Mouse (Mus musculus): ENCODE data around the gene Gjc2. TPM values are rescaled to one million over a fixed set of nuclear protein-coding genes. Genes with fewer than 3 reads are reported as not detected.

Gjc2 gene
- total and polyA plus RNA-seq, 2 experiments from 2014 or later, result 0.31 to 0.76 TPM

- DNase-seq (no peak), ATAC-seq (no peak)
- no peak overlapping the region for H3K27ac ChIP-seq (ENCODE audit: low read depth, low read length)
- H3K4me1 ChIP-seq (ENCODE audit: insufficient read depth), result no peaks in the 10 kb centered on the region
- TF ChIP-seq CTCF (IDR thresholded peaks at IDR 0.05; ENCODE audit: low read depth), result no peak
- no peak overlapping the region for H3K9ac ChIP-seq
- H3K36me3 ChIP-seq (ENCODE audit: insufficient read depth), result no peaks in the 10 kb centered on the region
- H3K4me2 ChIP-seq (ENCODE audit: low read depth), result no peak overlapping the region
- peaks cover 15% of the 10 kb centered on the region for H3K27me3 ChIP-seq (ENCODE audit: insufficient read depth, low read length)
- no peak overlapping the region for H3K4me3 ChIP-seq (ENCODE audit: low read depth, low read length)
- WGBS, result 69% methylated on average over 4 of the region's 4 CpGs
- no peaks in the 10 kb centered on the region for H3K9me3 ChIP-seq (ENCODE audit: low read length)
Observed at GRCm38 (mm10) chr11:59170549-59170948, 12.5 kb downstream of the Gjc2 start.

GRCm38 (mm10) chr11:59169807-59170206 lies 13.2 kb downstream of the Gjc2 start:
- Histone ChIP-seq H3K27me3 (ENCODE audit: insufficient read depth, low read length) (peaks cover 7% of the 10 kb centered on the region), H3K36me3 (ENCODE audit: insufficient read depth) (no peaks in the 10 kb centered on the region), H3K4me1 (ENCODE audit: insufficient read depth) (no peaks in the 10 kb centered on the region), H3K9me3 (ENCODE audit: low read length) (no peaks in the 10 kb centered on the region), H3K4me3 (ENCODE audit: low read depth, low read length) (no peak overlapping the region), H3K9ac (no peak overlapping the region), H3K4me2 (ENCODE audit: low read depth) (no peak overlapping the region), H3K27ac (ENCODE audit: low read depth, low read length) (no peak overlapping the region)
- WGBS, result 79% methylated on average over 3 of the region's 3 CpGs
- ATAC-seq, result no peak
- TF ChIP-seq CTCF (IDR thresholded peaks at IDR 0.05; ENCODE audit: low read depth), result no peak
- DNase-seq, result no peak

- H3K4me2 ChIP-seq (ENCODE audit: low read depth), result no peak overlapping the region
- 39% methylated on average over 2 of the region's 2 CpGs for WGBS
Observed at GRCm38 (mm10) chr11:59165616-59166241, 17.3 kb downstream of the Gjc2 start.

GRCm38 (mm10) chr11:59164384-59164783 lies 18.6 kb downstream of the Gjc2 start:
- DNase-seq (no peak), ATAC-seq (no peak)
- WGBS, result 88% methylated on average over 9 of the region's 9 CpGs
- Histone ChIP-seq H3K27me3 (ENCODE audit: insufficient read depth, low read length) (no peaks in the 10 kb centered on the region), H3K4me1 (ENCODE audit: insufficient read depth) (peaks cover 16% of the 10 kb centered on the region), H3K9me3 (ENCODE audit: low read length) (no peaks in the 10 kb centered on the region), H3K27ac (ENCODE audit: low read depth, low read length) (no peak overlapping the region), H3K36me3 (ENCODE audit: insufficient read depth) (no peaks in the 10 kb centered on the region), H3K4me2 (ENCODE audit: low read depth) (peak overlapping the region; percentile 64; the same call in 1 of the 2 replicates), H3K4me3 (ENCODE audit: low read depth, low read length) (no peak overlapping the region), H3K9ac (no peak overlapping the region)
- no peak for TF ChIP-seq CTCF (IDR thresholded peaks at IDR 0.05; ENCODE audit: low read depth)

More at GRCm38 (mm10) chr11:59165616-59166241, 17.3 kb downstream of the Gjc2 start:
- Histone ChIP-seq H3K9me3 (ENCODE audit: low read length) (no peaks in the 10 kb centered on the region), H3K27me3 (ENCODE audit: insufficient read depth, low read length) (no peaks in the 10 kb centered on the region), H3K4me3 (ENCODE audit: low read depth, low read length) (no peak overlapping the region), H3K27ac (ENCODE audit: low read depth, low read length) (no peak overlapping the region), H3K36me3 (ENCODE audit: insufficient read depth) (no peaks in the 10 kb centered on the region), H3K4me1 (ENCODE audit: insufficient read depth) (peaks cover 16% of the 10 kb centered on the region), H3K9ac (no peak overlapping the region)
- DNase-seq (no peak), ATAC-seq (no peak)
- TF ChIP-seq CTCF (IDR thresholded peaks at IDR 0.05; ENCODE audit: low read depth), result no peak

GRCm38 (mm10) chr11:59163255-59164236 lies 19.5 kb downstream of the Gjc2 start, which contains the start of gene Iba57:
Gene Iba57, minus strand, starts transcription at chr11:59163739.
- peak within 1 kb of the TSS; percentile 87 for H3K9ac ChIP-seq
- 3% methylated on average over 67 of the region's 68 CpGs for WGBS
- ATAC-seq, result peak; percentile 99

GRCm38 (mm10) chr11:59162443-59163254 lies 20.4 kb downstream of the Gjc2 start:
- 46% methylated on average over 9 of the region's 9 CpGs for WGBS
- Histone ChIP-seq H3K9ac (peak overlapping the region; percentile 87), H3K9me3 (ENCODE audit: low read length) (no peaks in the 10 kb centered on the region), H3K4me2 (ENCODE audit: low read depth) (peak overlapping the region; percentile 64), H3K27me3 (ENCODE audit: insufficient read depth, low read length) (no peaks in the 10 kb centered on the region), H3K4me3 (ENCODE audit: low read depth, low read length) (peak overlapping the region; percentile 58), H3K27ac (ENCODE audit: low read depth, low read length) (peak overlapping the region; percentile 99), H3K4me1 (ENCODE audit: insufficient read depth) (peaks cover 16% of the 10 kb centered on the region), H3K36me3 (ENCODE audit: insufficient read depth) (peaks cover 8% of the 10 kb centered on the region)
- no peak for TF ChIP-seq CTCF (IDR thresholded peaks at IDR 0.05; ENCODE audit: low read depth)
- ATAC-seq, result peak; percentile 10
- no peak for DNase-seq

More at GRCm38 (mm10) chr11:59163255-59164236, 19.5 kb downstream of the Gjc2 start, which contains the start of gene Iba57:
- Histone ChIP-seq H3K4me2 (ENCODE audit: low read depth) (peak within 1 kb of the TSS; percentile 64), H3K4me1 (ENCODE audit: insufficient read depth) (peaks cover 16% of the 10 kb centered on the region), H3K27me3 (ENCODE audit: insufficient read depth, low read length) (no peaks in the 10 kb centered on the region), H3K9me3 (ENCODE audit: low read length) (no peaks in the 10 kb centered on the region), H3K4me3 (ENCODE audit: low read depth, low read length) (peak within 1 kb of the TSS; percentile 58), H3K36me3 (ENCODE audit: insufficient read depth) (no peaks in the 10 kb centered on the region), H3K27ac (ENCODE audit: low read depth, low read length) (peak within 1 kb of the TSS; percentile 99)
- DNase-seq, result peak; percentile 98
- TF ChIP-seq CTCF (IDR thresholded peaks at IDR 0.05; ENCODE audit: low read depth), result peak; percentile 64

Measured in forebrain, postnatal 0 days (tissue).